Mouse (Mus musculus) WW6 (cell line): Measurements from ENCODE around the gene Mdm2.
A peak's percentile ranks its signal among the peaks of the same experiment; 100 is the strongest.

Experiments
- DNase-seq: peaks from one replicate; pipeline ENCODE4 v3.0.0-alpha.2; 2013; ENCODE audit warnings: low read depth, low spot score

Gene Mdm2

GRCm38 (mm10) chr10:117696827-117697560 lies 13.6 kb downstream of the Mdm2 start:
- no peak for DNase-seq

GRCm38 (mm10) chr10:117696021-117696826 lies 14.3 kb downstream of the Mdm2 start:
- no peak for DNase-seq

GRCm38 (mm10) chr10:117695605-117696004 lies 15.0 kb downstream of the Mdm2 start:
- DNase-seq = no peak

GRCm38 (mm10) chr10:117695027-117695426 lies 15.5 kb downstream of the Mdm2 start:
- no peak for DNase-seq

- DNase-seq = no peak
These were observed 16.2 kb downstream of the Mdm2 start for GRCm38 (mm10) chr10:117694255-117694953.

GRCm38 (mm10) chr10:117692953-117693352 lies 17.6 kb downstream of the Mdm2 start:
- no peak for DNase-seq

GRCm38 (mm10) chr10:117692173-117692572 lies 18.4 kb downstream of the Mdm2 start:
- DNase-seq = no peak

GRCm38 (mm10) chr10:117691389-117691968 lies 19.1 kb downstream of the Mdm2 start:
- DNase-seq = no peak

- no peak for DNase-seq
These were observed 19.7 kb downstream of the Mdm2 start for GRCm38 (mm10) chr10:117690770-117691296.

- DNase-seq = no peak
These were observed 20.5 kb downstream of the Mdm2 start for GRCm38 (mm10) chr10:117690101-117690352.

GRCm38 (mm10) chr10:117689297-117690100 lies 21.1 kb downstream of the Mdm2 start:
- DNase-seq = no peak

GRCm38 (mm10) chr10:117688204-117689151 lies 22.1 kb downstream of the Mdm2 start:
- peak; percentile 56 for DNase-seq

- no peak for DNase-seq
These were observed 23.0 kb downstream of the Mdm2 start for GRCm38 (mm10) chr10:117687577-117687976.

- DNase-seq = no peak
These were observed 23.5 kb downstream of the Mdm2 start for GRCm38 (mm10) chr10:117687018-117687417.

- DNase-seq = no peak
These were observed 24.5 kb downstream of the Mdm2 start for GRCm38 (mm10) chr10:117685849-117686591.

- DNase-seq = no peak
These were observed 25.2 kb downstream of the Mdm2 start for GRCm38 (mm10) chr10:117685171-117685848.

- no peak for DNase-seq
These were observed 26.0 kb downstream of the Mdm2 start for GRCm38 (mm10) chr10:117684298-117685170.

GRCm38 (mm10) chr10:117683734-117684037 lies 26.9 kb downstream of the Mdm2 start:
- no peak for DNase-seq
